Mouse (Mus musculus) limb, embryonic 14.5 days (tissue): ENCODE measurements around the gene Colgalt2. TPM values are rescaled to one million over a fixed set of nuclear protein-coding genes. Genes with fewer than 3 reads are reported as not detected.

Experiments
- ATAC-seq: fragments of 200-750 bp; cut with Nextera tagmentation; 2 replicates; pipeline ENCODE4 v1.8.0; 2017; ENCODE audit warnings: low read depth, moderate number of reproducible peaks, moderate TSS enrichment; ENCODE audit not compliant: low FRiP score
- DNase-seq: peaks from one replicate; pipeline ENCODE4 v3.0.0-alpha.2; 2015; ENCODE audit warnings: low spot score
- H3K27ac ChIP-seq: fragments of 300-500 bp; sonication (generic); replicated peaks from 2 replicates; pipeline ENCODE4 v1.5.1; 2014; ENCODE audit warnings: low read depth, mild to moderate bottlenecking, low read length, moderate library complexity, mixed read lengths
- H3K27me3 ChIP-seq: fragments of 300-500 bp; sonication (generic); 2 replicates; pipeline ENCODE4 v1.6.1; 2014; ENCODE audit warnings: low read length, mixed read lengths; ENCODE audit not compliant: control insufficient read depth, insufficient read depth
- H3K36me3 ChIP-seq: fragments of 300-500 bp; sonication (generic); 2 replicates; pipeline ENCODE4 v1.6.1; 2014; ENCODE audit warnings: mild to moderate bottlenecking, low read length, moderate library complexity, mixed read lengths; ENCODE audit not compliant: control insufficient read depth, insufficient read depth
- H3K4me1 ChIP-seq: fragments of 300-500 bp; sonication (generic); 2 replicates; pipeline ENCODE4 v1.6.1; 2014; ENCODE audit warnings: antibody characterized with exemption, low read length, mixed read lengths; ENCODE audit not compliant: control insufficient read depth, insufficient read depth
- H3K4me2 ChIP-seq: fragments of 300-500 bp; sonication (generic); replicated peaks from 2 replicates; pipeline ENCODE4 v1.6.1; 2014; ENCODE audit warnings: low read depth, mild to moderate bottlenecking, low read length, moderate library complexity; ENCODE audit not compliant: severe bottlenecking
- H3K4me3 ChIP-seq: fragments of 300-500 bp; sonication (generic); replicated peaks from 2 replicates; pipeline ENCODE4 v1.5.1; 2014; ENCODE audit warnings: low read length
- H3K9ac ChIP-seq: fragments of 300-500 bp; sonication (generic); 2 replicates; pipeline ENCODE4 v1.6.1; 2014; ENCODE audit warnings: mild to moderate bottlenecking, low read depth, low read length, moderate library complexity; ENCODE audit not compliant: severe bottlenecking
- H3K9me3 ChIP-seq: fragments of 300-500 bp; sonication (generic); 2 replicates; pipeline ENCODE4 v1.6.1; 2016; ENCODE audit warnings: low read length; ENCODE audit not compliant: control insufficient read depth
- POLR2A ChIP-seq: fragments of 200-500 bp; IDR thresholded peaks from 2 replicates; pipeline ENCODE4 v1.8.0; 2012; ENCODE audit warnings: inconsistent platforms, mild to moderate bottlenecking, moderate library complexity, borderline replicate concordance; ENCODE audit not compliant: insufficient read depth, insufficient read length; ENCODE audit errors: extremely low read depth
- WGBS: fragments of 180-500 bp; shearing (Covaris S2); extraction: QIAGEN DNeasy Blood & Tissue Kit; methylation state at CpG from one replicate; pipeline ENCODE4 v1.1.7; 2014; 5-methylcytosine and 5-hydroxymethylcytosine counted together
- polyA plus RNA-seq, 2 experiments: library from polyadenylated mRNA; depleted of rRNA in 1 of 2; stranded (reverse) in 1 of 2; unstranded in 1 of 2; fragments of >200 nt; fragmentation: Nextera tagmentation in 1 of 2; extraction: Ambion mirVana in 1 of 2; gene quantifications; 2 replicates each; pipeline versions ENCODE4 v1.2.1 to v1.2.3; 2012 to 2014

The Colgalt2 gene
- polyA plus RNA-seq, 2 experiments: 8.1 to 16.3 TPM

DNA sequence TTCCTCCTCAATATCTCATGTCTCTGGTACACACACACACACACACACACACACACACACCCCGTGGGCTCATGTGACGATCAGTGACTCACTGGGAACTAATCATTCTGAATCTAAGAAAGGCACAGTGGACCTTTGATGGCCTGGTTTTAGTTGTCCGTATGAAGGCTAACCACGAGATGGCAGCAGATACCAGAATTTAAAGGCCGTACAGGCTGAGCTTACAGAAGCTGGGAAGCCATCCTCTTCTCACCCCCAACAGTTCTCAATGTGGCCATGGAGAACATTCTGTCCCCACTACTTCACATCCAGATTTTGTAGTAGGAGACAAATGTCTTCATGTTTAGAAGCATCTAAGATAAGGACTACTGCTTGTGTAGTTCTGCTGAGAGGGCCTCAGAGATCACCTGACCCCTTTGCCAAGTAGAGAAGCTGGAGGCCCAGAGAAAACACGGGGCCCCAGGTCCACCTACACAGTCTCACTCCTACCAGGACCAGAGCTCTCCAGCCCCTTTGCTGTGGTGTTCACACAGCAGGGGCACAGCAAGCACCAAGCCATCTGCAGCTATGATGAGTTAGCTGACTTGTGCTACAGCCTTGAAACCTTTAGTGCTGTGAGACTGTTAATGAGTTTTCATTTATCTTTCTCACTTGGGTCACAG is 125.5 kb downstream of the Colgalt2 start:
- 20% methylated on average over 6 of the region's 6 CpGs for WGBS
- no peak overlapping the region for H3K4me3 ChIP-seq
- H3K27ac ChIP-seq: no peak overlapping the region
- ATAC-seq (peak; percentile 72), DNase-seq (peak; percentile 90)
- H3K36me3 ChIP-seq: peaks cover 51% of the 10 kb centered on the region
- no peak for TF ChIP-seq POLR2A
- H3K9ac ChIP-seq: no peak overlapping the region
- H3K27me3 ChIP-seq: no peaks in the 10 kb centered on the region
- H3K4me2 ChIP-seq: no peak overlapping the region
- no peaks in the 10 kb centered on the region for H3K4me1 ChIP-seq
- H3K9me3 ChIP-seq: no peaks in the 10 kb centered on the region

DNA sequence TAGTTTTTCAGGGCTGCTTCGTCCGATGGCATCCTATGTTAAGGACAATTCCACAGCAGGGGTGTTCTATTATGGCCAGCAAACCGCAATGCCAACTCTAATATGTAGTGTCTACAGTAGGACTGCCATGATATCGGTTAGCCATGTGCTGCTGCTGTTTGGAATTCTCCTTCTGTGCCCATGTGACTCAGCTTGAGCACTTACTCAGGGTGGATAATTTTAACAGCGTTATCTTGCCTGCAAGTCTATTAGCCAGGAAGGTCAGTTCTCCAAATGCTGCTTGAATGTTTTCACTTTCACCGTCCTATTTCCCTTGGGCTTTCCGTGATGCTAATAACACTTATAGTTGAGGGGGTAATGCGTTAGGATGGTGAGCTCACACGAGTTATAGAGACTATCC is 126.5 kb downstream of the Colgalt2 start:
- 83% methylated on average over 9 of the region's 9 CpGs for WGBS
- ATAC-seq (no peak), DNase-seq (no peak)
- no peak overlapping the region for H3K27ac ChIP-seq
- no peaks in the 10 kb centered on the region for H3K4me1 ChIP-seq
- no peak overlapping the region for H3K4me3 ChIP-seq
- no peak overlapping the region for H3K9ac ChIP-seq
- TF ChIP-seq POLR2A: no peak
- H3K4me2 ChIP-seq: no peak overlapping the region
- H3K36me3 ChIP-seq: peaks cover 56% of the 10 kb centered on the region
- H3K9me3 ChIP-seq: no peaks in the 10 kb centered on the region
- H3K27me3 ChIP-seq: no peaks in the 10 kb centered on the region

DNA sequence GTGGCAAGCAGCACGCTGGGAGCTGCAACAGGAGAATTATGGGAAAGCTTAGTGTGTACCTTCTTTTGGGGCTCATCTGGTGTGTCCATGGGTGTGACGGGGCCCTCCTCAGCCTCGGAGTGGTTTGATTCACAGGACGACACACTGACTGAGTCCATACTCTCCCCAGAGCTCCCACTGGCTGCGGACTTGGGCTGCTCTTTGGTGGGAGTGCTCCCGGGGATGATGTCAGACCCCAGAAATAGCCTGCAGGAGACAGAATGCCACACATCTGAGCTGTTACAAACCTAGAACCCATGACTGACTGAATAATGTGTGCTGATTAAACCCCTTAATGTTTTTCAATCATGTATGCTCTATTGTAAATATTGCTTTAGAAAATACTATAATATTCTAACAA is 128.6 kb downstream of the Colgalt2 start:
- Histone ChIP-seq H3K27ac (no peak overlapping the region), H3K9ac (no peak overlapping the region), H3K4me3 (no peak overlapping the region), H3K4me1 (no peaks in the 10 kb centered on the region), H3K27me3 (no peaks in the 10 kb centered on the region), H3K36me3 (peaks cover 55% of the 10 kb centered on the region), H3K4me2 (no peak overlapping the region), H3K9me3 (no peaks in the 10 kb centered on the region)
- no peak for ATAC-seq
- no peak for DNase-seq
- WGBS: 72% methylated on average over 6 of the region's 6 CpGs
- no peak for TF ChIP-seq POLR2A

DNA sequence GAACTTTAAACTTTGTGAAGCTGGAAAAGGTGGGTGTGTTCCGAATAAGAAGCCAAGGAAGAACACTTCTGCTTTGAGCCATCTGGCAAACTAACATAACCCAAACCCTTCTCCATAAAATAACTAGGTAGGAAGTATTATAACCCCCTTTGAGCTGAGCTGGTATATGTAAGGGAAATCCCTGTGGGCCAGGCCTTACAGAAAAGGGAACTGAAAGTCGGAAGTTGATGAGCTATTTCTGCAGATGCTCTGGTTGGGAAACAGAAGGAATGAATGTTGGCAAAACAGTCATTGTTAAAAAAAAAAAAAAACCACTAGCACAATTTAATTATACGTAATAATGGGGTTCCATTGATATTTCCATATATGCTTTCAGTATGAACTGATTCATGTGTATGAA is 129.1 kb downstream of the Colgalt2 start:
- no peak overlapping the region for H3K4me2 ChIP-seq
- DNase-seq: no peak
- no peak for TF ChIP-seq POLR2A
- no peaks in the 10 kb centered on the region for H3K9me3 ChIP-seq
- no peak overlapping the region for H3K4me3 ChIP-seq
- peaks cover 57% of the 10 kb centered on the region for H3K36me3 ChIP-seq
- H3K27ac ChIP-seq: no peak overlapping the region
- no peak for ATAC-seq
- H3K4me1 ChIP-seq: no peaks in the 10 kb centered on the region
- 80% methylated on average over 3 of the region's 3 CpGs for WGBS
- no peak overlapping the region for H3K9ac ChIP-seq
- no peaks in the 10 kb centered on the region for H3K27me3 ChIP-seq

GRCm38 (mm10) chr1:152531498-152531897 is 131.9 kb downstream of the Colgalt2 start:
- peaks cover 57% of the 10 kb centered on the region for H3K36me3 ChIP-seq
- no peak for TF ChIP-seq POLR2A
- no peak overlapping the region for H3K9ac ChIP-seq
- H3K27me3 ChIP-seq: no peaks in the 10 kb centered on the region
- WGBS: 49% methylated on average over 15 of the region's 15 CpGs
- no peak overlapping the region for H3K27ac ChIP-seq
- ATAC-seq (no peak), DNase-seq (peak; percentile 39)
- H3K9me3 ChIP-seq: no peaks in the 10 kb centered on the region
- H3K4me1 ChIP-seq: no peaks in the 10 kb centered on the region
- no peak overlapping the region for H3K4me2 ChIP-seq
- no peak overlapping the region for H3K4me3 ChIP-seq
